Mouse (Mus musculus) forebrain, embryonic 12.5 days (tissue): ENCODE data around the gene Cachd1. TPM values are rescaled to one million over a fixed set of nuclear protein-coding genes. Genes with fewer than 3 reads are reported as not detected.
A peak's percentile ranks its signal among the peaks of the same experiment; 100 is the strongest.

Experiments
- ATAC-seq: fragments of 200-750 bp; cut with Nextera tagmentation; 2 replicates; pipeline ENCODE4 v1.8.0; 2017; ENCODE audit warnings: moderate TSS enrichment; ENCODE audit not compliant: low FRiP score
- H3K27ac ChIP-seq: fragments of 300-500 bp; sonication (generic); 2 replicates; pipeline ENCODE4 v1.5.1; 2016; ENCODE audit warnings: mild to moderate bottlenecking
- H3K27me3 ChIP-seq: fragments of 300-500 bp; sonication (generic); 2 replicates; pipeline ENCODE4 v1.6.1; 2016; ENCODE audit warnings: mild to moderate bottlenecking
- H3K36me3 ChIP-seq: fragments of 300-500 bp; sonication (generic); replicated peaks from 2 replicates; pipeline ENCODE4 v1.6.1; 2016; ENCODE audit warnings: mild to moderate bottlenecking
- H3K4me1 ChIP-seq: fragments of 300-500 bp; sonication (generic); 2 replicates; pipeline ENCODE4 v1.6.1; 2016
- H3K4me2 ChIP-seq: fragments of 300-500 bp; sonication (generic); 2 replicates; pipeline ENCODE4 v1.6.1; 2016; ENCODE audit warnings: mild to moderate bottlenecking, moderate library complexity
- H3K4me3 ChIP-seq: fragments of 300-500 bp; sonication (generic); replicated peaks from 2 replicates; pipeline ENCODE4 v1.5.1; 2016; ENCODE audit warnings: mild to moderate bottlenecking
- H3K9ac ChIP-seq: fragments of 300-500 bp; sonication (generic); 2 replicates; pipeline ENCODE4 v1.6.1; 2016; ENCODE audit warnings: mild to moderate bottlenecking
- H3K9me3 ChIP-seq: fragments of 300-500 bp; sonication (generic); 2 replicates; pipeline ENCODE4 v1.6.1; 2016
- WGBS: fragments of 180-500 bp; shearing (Covaris S2); methylation state at CpG from one replicate; pipeline ENCODE4 v1.1.7; 2016; 5-methylcytosine and 5-hydroxymethylcytosine counted together
- polyA plus RNA-seq: library from polyadenylated mRNA; unstranded; fragments of >200 nt; fragmentation: Nextera tagmentation; extraction: Ambion mirVana; gene quantifications from 2 replicates; pipeline ENCODE4 v1.2.1, GENCODE M21; 2016

Gene Cachd1
- 28.8 and 39.6 TPM in 2 replicates for polyA plus RNA-seq

- Histone ChIP-seq H3K4me1 (peaks cover 26% of the 10 kb centered on the region), H3K4me3 (peak within 1 kb of the TSS; percentile 90), H3K4me2 (peak within 1 kb of the TSS; percentile 82), H3K9ac (peak within 1 kb of the TSS; percentile 97), H3K27me3 (peaks cover 4% of the 10 kb centered on the region; the same call in 1 of the 2 replicates), H3K9me3 (no peaks in the 10 kb centered on the region), H3K27ac (peak within 1 kb of the TSS; percentile 96), H3K36me3 (no peaks in the 10 kb centered on the region)
- peak; percentile 79 for ATAC-seq
- under 1% methylated on average over 43 of the region's 50 CpGs for WGBS
These were observed at the start of gene Cachd1 for GRCm38 (mm10) chr4:100776043-100776870. Gene Cachd1, plus strand, starts transcription at chr4:100776675.

- Histone ChIP-seq H3K4me1 (peaks cover 3% of the 10 kb centered on the region; the same call in 1 of the 2 replicates), H3K27me3 (no peaks in the 10 kb centered on the region), H3K4me2 (no peak overlapping the region), H3K27ac (no peak overlapping the region), H3K9me3 (no peaks in the 10 kb centered on the region), H3K36me3 (no peaks in the 10 kb centered on the region), H3K4me3 (no peak overlapping the region), H3K9ac (no peak overlapping the region)
- ATAC-seq = no peak
- 87% methylated on average over 5 of the region's 5 CpGs for WGBS
These were observed 47.5 kb upstream of the Cachd1 start for GRCm38 (mm10) chr4:100728896-100729479.

GRCm38 (mm10) chr4:100735098-100735935 is 41.2 kb upstream of the Cachd1 start:
- Histone ChIP-seq H3K4me1 (peaks cover 14% of the 10 kb centered on the region), H3K9ac (no peak overlapping the region), H3K27ac (peak overlapping the region; percentile 65), H3K4me2 (no peak overlapping the region; the same call in 1 of the 2 replicates), H3K27me3 (0 out of 2 replicates have a peak, but pooled peaks cover 3% of the 10 kb centered on the region), H3K36me3 (no peaks in the 10 kb centered on the region), H3K4me3 (no peak overlapping the region), H3K9me3 (no peaks in the 10 kb centered on the region)
- WGBS = 41% methylated on average over 9 of the region's 9 CpGs
- ATAC-seq = 0 out of 2 replicates have a peak, but pooled peaks have one; percentile 65

GRCm38 (mm10) chr4:100735936-100736349 is 40.5 kb upstream of the Cachd1 start:
- no peaks in the 10 kb centered on the region for H3K9me3 ChIP-seq
- ATAC-seq = peak; percentile 77; the same call in 1 of the 2 replicates
- no peak overlapping the region for H3K9ac ChIP-seq
- 7% methylated on average over 9 of the region's 9 CpGs for WGBS
- no peaks in the 10 kb centered on the region for H3K36me3 ChIP-seq
- 0 out of 2 replicates have a peak, but pooled peaks cover 3% of the 10 kb centered on the region for H3K27me3 ChIP-seq
- H3K27ac ChIP-seq = no peak overlapping the region
- H3K4me3 ChIP-seq = no peak overlapping the region
- peaks cover 14% of the 10 kb centered on the region for H3K4me1 ChIP-seq
- no peak overlapping the region for H3K4me2 ChIP-seq

- Histone ChIP-seq H3K9ac (no peak overlapping the region), H3K9me3 (no peaks in the 10 kb centered on the region), H3K4me2 (no peak overlapping the region), H3K36me3 (no peaks in the 10 kb centered on the region), H3K27ac (no peak overlapping the region), H3K27me3 (no peaks in the 10 kb centered on the region), H3K4me1 (no peaks in the 10 kb centered on the region), H3K4me3 (no peak overlapping the region)
- no peak for ATAC-seq
- WGBS = 83% methylated on average over 8 of the region's 8 CpGs
These were observed 32.9 kb upstream of the Cachd1 start for GRCm38 (mm10) chr4:100743615-100744014.

GRCm38 (mm10) chr4:100752278-100752677 is 24.2 kb upstream of the Cachd1 start:
- Histone ChIP-seq H3K4me1 (no peaks in the 10 kb centered on the region), H3K36me3 (no peaks in the 10 kb centered on the region), H3K27ac (no peak overlapping the region), H3K9me3 (no peaks in the 10 kb centered on the region), H3K4me3 (no peak overlapping the region), H3K4me2 (no peak overlapping the region), H3K9ac (no peak overlapping the region), H3K27me3 (no peaks in the 10 kb centered on the region)
- WGBS = 84% methylated on average over 2 of the region's 2 CpGs
- no peak for ATAC-seq

- no peak overlapping the region for H3K27ac ChIP-seq
- no peaks in the 10 kb centered on the region for H3K36me3 ChIP-seq
- no peaks in the 10 kb centered on the region for H3K27me3 ChIP-seq
- H3K9me3 ChIP-seq = no peaks in the 10 kb centered on the region
- H3K9ac ChIP-seq = no peak overlapping the region
- H3K4me3 ChIP-seq = no peak overlapping the region
- no peaks in the 10 kb centered on the region for H3K4me1 ChIP-seq
- 88% methylated on average over 8 of the region's 8 CpGs for WGBS
- no peak for ATAC-seq
- no peak overlapping the region for H3K4me2 ChIP-seq
These were observed 20.8 kb upstream of the Cachd1 start for GRCm38 (mm10) chr4:100755632-100756031.

- no peak overlapping the region for H3K27ac ChIP-seq
- no peak overlapping the region for H3K4me3 ChIP-seq
- no peak for ATAC-seq
- H3K4me1 ChIP-seq = no peaks in the 10 kb centered on the region
- H3K4me2 ChIP-seq = no peak overlapping the region
- no peaks in the 10 kb centered on the region for H3K27me3 ChIP-seq
- H3K9me3 ChIP-seq = no peaks in the 10 kb centered on the region
- H3K36me3 ChIP-seq = no peaks in the 10 kb centered on the region
- no peak overlapping the region for H3K9ac ChIP-seq
These were observed 20.0 kb upstream of the Cachd1 start for GRCm38 (mm10) chr4:100756499-100756898.

- no peak overlapping the region for H3K27ac ChIP-seq
- H3K9me3 ChIP-seq = no peaks in the 10 kb centered on the region
- no peak for ATAC-seq
- no peak overlapping the region for H3K4me2 ChIP-seq
- WGBS = 82% methylated on average over 6 of the region's 6 CpGs
- H3K36me3 ChIP-seq = no peaks in the 10 kb centered on the region
- H3K4me1 ChIP-seq = no peaks in the 10 kb centered on the region
- no peak overlapping the region for H3K9ac ChIP-seq
- no peak overlapping the region for H3K4me3 ChIP-seq
- H3K27me3 ChIP-seq = no peaks in the 10 kb centered on the region
These were observed 18.1 kb upstream of the Cachd1 start for GRCm38 (mm10) chr4:100758265-100758898.

- ATAC-seq = no peak
- no peaks in the 10 kb centered on the region for H3K27me3 ChIP-seq
- H3K4me1 ChIP-seq = no peaks in the 10 kb centered on the region
- no peak overlapping the region for H3K4me2 ChIP-seq
- WGBS = 68% methylated on average over 1 of the region's 1 CpGs
- no peak overlapping the region for H3K27ac ChIP-seq
- no peak overlapping the region for H3K4me3 ChIP-seq
- no peaks in the 10 kb centered on the region for H3K9me3 ChIP-seq
- H3K36me3 ChIP-seq = no peaks in the 10 kb centered on the region
- no peak overlapping the region for H3K9ac ChIP-seq
These were observed 16.9 kb upstream of the Cachd1 start for GRCm38 (mm10) chr4:100759603-100760002.

- Histone ChIP-seq H3K27me3 (no peaks in the 10 kb centered on the region), H3K4me3 (no peak overlapping the region), H3K27ac (no peak overlapping the region), H3K9ac (no peak overlapping the region), H3K36me3 (no peaks in the 10 kb centered on the region), H3K4me1 (no peaks in the 10 kb centered on the region), H3K9me3 (no peaks in the 10 kb centered on the region), H3K4me2 (no peak overlapping the region)
- 89% methylated on average over 5 of the region's 5 CpGs for WGBS
- no peak for ATAC-seq
These were observed 16.1 kb upstream of the Cachd1 start for GRCm38 (mm10) chr4:100760416-100760815.

GRCm38 (mm10) chr4:100768606-100769005 is 7.9 kb upstream of the Cachd1 start:
- Histone ChIP-seq H3K4me2 (no peak overlapping the region), H3K4me3 (no peak overlapping the region), H3K27ac (no peak overlapping the region), H3K9me3 (no peaks in the 10 kb centered on the region), H3K9ac (no peak overlapping the region), H3K4me1 (no peaks in the 10 kb centered on the region), H3K27me3 (peaks cover 3% of the 10 kb centered on the region; the same call in 1 of the 2 replicates), H3K36me3 (no peaks in the 10 kb centered on the region)
- ATAC-seq = no peak
- WGBS = 51% methylated on average over 3 of the region's 3 CpGs
